Mouse (Mus musculus): ENCODE data around the gene Mknk1.
A peak's percentile ranks its signal among the peaks of the same experiment; 100 is the strongest.

Gene Mknk1

GRCm38 (mm10) chr4:115882195-115882594 lies 43.2 kb downstream of the Mknk1 start:
- TF ChIP-seq POU5F1 (IDR thresholded peaks at IDR 0.05; ENCODE audit: borderline replicate concordance, low read length) (no peak), CTCF (conservative IDR thresholded peaks at IDR 0.05; ENCODE audit: low read length) (no peak), NANOG (IDR thresholded peaks at IDR 0.05; ENCODE audit: borderline replicate concordance, low read length) (no peak)
- Histone ChIP-seq H3K4me3 (replicated peaks; ENCODE audit: low read length) (no peak overlapping the region), H3K27me3 (ENCODE audit: insufficient read depth, low read length) (peaks cover 97% of the 10 kb centered on the region), H3K36me3 (ENCODE audit: insufficient read depth, low read length) (0 out of 2 replicates have a peak, but pooled peaks cover under 1% of the 10 kb centered on the region), H3K9me3 (ENCODE audit: low read length) (no peaks in the 10 kb centered on the region), H3K4me1 (replicated peaks; ENCODE audit: low read depth, low read length) (peaks cover 18% of the 10 kb centered on the region)

DNA sequence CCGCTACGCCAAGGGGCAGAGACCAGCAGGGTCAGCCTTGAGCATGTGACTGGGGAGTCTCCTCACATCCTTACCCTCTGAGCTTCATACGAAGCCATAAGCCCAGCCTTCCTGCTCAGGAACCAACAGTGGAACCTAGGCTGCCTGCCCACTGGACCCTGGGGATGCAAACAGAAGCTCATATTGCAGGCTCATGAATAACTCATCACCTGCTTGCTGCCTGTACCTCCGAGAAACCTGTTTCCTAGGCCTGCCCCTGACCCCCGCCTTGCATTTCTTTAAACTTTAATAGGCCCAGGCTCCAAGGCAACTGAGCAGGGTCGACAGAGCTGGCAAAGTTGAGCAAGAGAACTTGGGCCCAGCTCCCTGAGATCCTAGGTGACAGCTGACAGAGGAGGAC lies 45.0 kb downstream of the Mknk1 start, which contains the start of gene Kncn:
Kncn (plus strand) TSS at position 379 of the 400 bp plus-strand sequence.
- H3K9me3 ChIP-seq (ENCODE audit: low read length) = 0 out of 2 replicates have a peak, but pooled peaks cover 4% of the 10 kb centered on the region
- H3K4me3 ChIP-seq (replicated peaks; ENCODE audit: low read length) = no peak within 1 kb of the TSS
- no peaks in the 10 kb centered on the region for H3K36me3 ChIP-seq (ENCODE audit: insufficient read depth, low read length)
- TF ChIP-seq POU5F1 (IDR thresholded peaks at IDR 0.05; ENCODE audit: borderline replicate concordance, low read length) (no peak), CTCF (conservative IDR thresholded peaks at IDR 0.05; ENCODE audit: low read length) (no peak), NANOG (IDR thresholded peaks at IDR 0.05; ENCODE audit: borderline replicate concordance, low read length) (no peak)
- peaks cover 96% of the 10 kb centered on the region for H3K27me3 ChIP-seq (ENCODE audit: insufficient read depth, low read length)
- no peaks in the 10 kb centered on the region for H3K4me1 ChIP-seq (replicated peaks; ENCODE audit: low read depth, low read length)

DNA sequence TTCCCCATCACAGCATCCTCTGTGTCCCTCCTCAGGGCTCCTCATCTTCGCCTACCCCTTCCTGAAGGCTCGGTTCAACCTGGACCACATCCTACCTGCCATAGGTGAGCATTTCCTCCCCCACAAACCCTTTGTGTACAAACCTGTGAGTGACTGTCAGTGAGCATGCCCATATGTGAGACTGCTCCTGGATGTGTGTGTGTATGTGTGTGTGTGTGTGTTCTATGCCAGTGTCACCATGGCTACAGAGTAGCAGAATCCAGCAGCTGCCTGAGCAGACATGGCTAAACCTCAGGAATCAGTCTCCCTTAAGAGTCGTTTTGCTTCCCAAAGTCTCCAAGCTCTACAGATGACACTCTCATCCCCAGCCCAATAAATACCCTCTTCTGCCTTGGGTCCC lies 46.8 kb downstream of the Mknk1 start:
- H3K36me3 ChIP-seq (ENCODE audit: insufficient read depth, low read length) = no peaks in the 10 kb centered on the region
- H3K9me3 ChIP-seq (ENCODE audit: low read length) = 0 out of 2 replicates have a peak, but pooled peaks cover 4% of the 10 kb centered on the region
- peaks cover 12% of the 10 kb centered on the region for H3K4me1 ChIP-seq (replicated peaks; ENCODE audit: low read depth, low read length)
- TF ChIP-seq CTCF (conservative IDR thresholded peaks at IDR 0.05; ENCODE audit: low read length) (no peak), NANOG (IDR thresholded peaks at IDR 0.05; ENCODE audit: borderline replicate concordance, low read length) (no peak), POU5F1 (IDR thresholded peaks at IDR 0.05; ENCODE audit: borderline replicate concordance, low read length) (no peak)
- no peak overlapping the region for H3K4me3 ChIP-seq (replicated peaks; ENCODE audit: low read length)
- peaks cover 96% of the 10 kb centered on the region for H3K27me3 ChIP-seq (ENCODE audit: insufficient read depth, low read length)

DNA sequence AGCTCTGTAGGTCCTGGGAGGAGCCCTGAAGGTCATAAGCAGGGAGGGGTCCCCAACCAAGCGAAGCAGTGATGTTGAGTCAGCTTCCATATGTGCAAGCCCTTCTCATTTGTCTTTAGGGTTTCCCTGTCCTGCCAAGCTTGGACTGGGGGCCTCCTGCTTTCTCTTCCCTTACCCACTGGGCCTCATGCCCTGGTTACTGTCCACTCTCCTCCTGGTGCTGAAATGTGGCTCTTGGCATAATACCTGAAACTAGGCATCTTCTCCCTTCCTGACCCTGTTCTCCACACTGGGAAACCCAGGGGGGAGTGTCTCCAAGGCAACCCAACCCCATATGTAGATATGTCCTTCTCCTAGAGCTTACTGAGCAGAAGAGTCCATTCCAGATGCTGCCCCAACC lies 47.9 kb downstream of the Mknk1 start:
- peaks cover 96% of the 10 kb centered on the region for H3K27me3 ChIP-seq (ENCODE audit: insufficient read depth, low read length)
- H3K4me3 ChIP-seq (replicated peaks; ENCODE audit: low read length) = no peak overlapping the region
- H3K36me3 ChIP-seq (ENCODE audit: insufficient read depth, low read length) = no peaks in the 10 kb centered on the region
- 0 out of 2 replicates have a peak, but pooled peaks cover 4% of the 10 kb centered on the region for H3K9me3 ChIP-seq (ENCODE audit: low read length)
- no peak for TF ChIP-seq POU5F1 (IDR thresholded peaks at IDR 0.05; ENCODE audit: borderline replicate concordance, low read length)
- no peak for TF ChIP-seq NANOG (IDR thresholded peaks at IDR 0.05; ENCODE audit: borderline replicate concordance, low read length)
- TF ChIP-seq CTCF (conservative IDR thresholded peaks at IDR 0.05; ENCODE audit: low read length) = no peak
- H3K4me1 ChIP-seq (replicated peaks; ENCODE audit: low read depth, low read length) = peaks cover 18% of the 10 kb centered on the region

DNA sequence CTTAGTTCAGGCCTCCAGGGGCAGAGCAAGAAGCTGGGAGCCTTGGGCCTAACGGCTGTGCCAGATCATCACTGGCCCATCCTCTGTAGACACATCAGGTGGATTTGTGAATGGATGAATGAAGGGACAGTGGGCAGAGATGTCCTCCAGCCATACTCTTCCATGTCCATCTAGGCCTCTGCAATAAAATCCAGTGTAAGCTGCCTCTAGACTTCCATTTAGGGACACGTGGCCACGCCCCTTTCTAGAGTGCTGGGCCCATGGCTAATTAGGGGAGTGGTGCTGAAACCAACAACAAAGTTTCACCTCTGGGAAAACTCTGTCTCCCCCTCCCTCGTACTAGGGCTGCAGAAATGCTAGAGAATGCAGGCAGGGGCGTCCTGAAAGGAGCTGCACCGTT lies 51.1 kb downstream of the Mknk1 start:
- Histone ChIP-seq H3K4me3 (replicated peaks; ENCODE audit: low read length) (peak overlapping the region; percentile 69), H3K9me3 (ENCODE audit: low read length) (0 out of 2 replicates have a peak, but pooled peaks cover 4% of the 10 kb centered on the region), H3K4me1 (replicated peaks; ENCODE audit: low read depth, low read length) (peaks cover 29% of the 10 kb centered on the region), H3K36me3 (ENCODE audit: insufficient read depth, low read length) (no peaks in the 10 kb centered on the region), H3K27me3 (ENCODE audit: insufficient read depth, low read length) (peaks cover 81% of the 10 kb centered on the region)
- TF ChIP-seq POU5F1 (IDR thresholded peaks at IDR 0.05; ENCODE audit: borderline replicate concordance, low read length) = no peak

DNA sequence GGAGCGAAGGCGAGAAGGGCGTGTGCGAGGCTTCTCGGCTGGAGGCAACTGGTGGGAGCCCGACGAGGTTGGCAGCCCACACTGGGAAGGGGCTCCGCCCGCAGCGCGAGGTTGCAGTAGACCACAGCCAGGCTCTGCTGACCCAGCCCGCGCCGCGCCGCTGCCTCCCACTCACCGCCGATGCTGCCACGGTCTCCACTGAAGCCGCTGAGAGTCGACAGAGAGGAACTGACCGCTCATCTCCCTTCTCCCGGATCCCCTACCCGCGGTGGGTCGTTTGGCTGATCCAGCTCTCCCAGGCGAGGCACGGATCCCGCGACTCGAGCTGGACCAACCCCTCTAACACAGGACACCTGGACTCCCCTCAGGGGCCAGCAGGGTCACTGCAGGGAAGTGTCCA lies 51.6 kb downstream of the Mknk1 start, which contains the start of gene 6430628N08Rik:
6430628N08Rik (plus strand) TSS at position 113 of the 400 bp plus-strand sequence.
- TF ChIP-seq CTCF (conservative IDR thresholded peaks at IDR 0.05; ENCODE audit: low read length) (no peak), NANOG (IDR thresholded peaks at IDR 0.05; ENCODE audit: borderline replicate concordance, low read length) (no peak), POU5F1 (IDR thresholded peaks at IDR 0.05; ENCODE audit: borderline replicate concordance, low read length) (no peak)
- H3K27me3 ChIP-seq (ENCODE audit: insufficient read depth, low read length) = peaks cover 80% of the 10 kb centered on the region
- H3K4me3 ChIP-seq (replicated peaks; ENCODE audit: low read length) = peak within 1 kb of the TSS; percentile 69
- H3K36me3 ChIP-seq (ENCODE audit: insufficient read depth, low read length) = no peaks in the 10 kb centered on the region
- peaks cover 34% of the 10 kb centered on the region for H3K4me1 ChIP-seq (replicated peaks; ENCODE audit: low read depth, low read length)
- 0 out of 2 replicates have a peak, but pooled peaks cover 4% of the 10 kb centered on the region for H3K9me3 ChIP-seq (ENCODE audit: low read length)

GRCm38 (mm10) chr4:115894281-115894680 lies 55.3 kb downstream of the Mknk1 start:
- no peaks in the 10 kb centered on the region for H3K9me3 ChIP-seq (ENCODE audit: low read length)
- no peaks in the 10 kb centered on the region for H3K36me3 ChIP-seq (ENCODE audit: insufficient read depth, low read length)
- TF ChIP-seq NANOG (IDR thresholded peaks at IDR 0.05; ENCODE audit: borderline replicate concordance, low read length) = no peak
- TF ChIP-seq POU5F1 (IDR thresholded peaks at IDR 0.05; ENCODE audit: borderline replicate concordance, low read length) = no peak
- TF ChIP-seq CTCF (conservative IDR thresholded peaks at IDR 0.05; ENCODE audit: low read length) = no peak
- H3K4me1 ChIP-seq (replicated peaks; ENCODE audit: low read depth, low read length) = peaks cover 60% of the 10 kb centered on the region
- H3K27me3 ChIP-seq (ENCODE audit: insufficient read depth, low read length) = peaks cover 81% of the 10 kb centered on the region
- H3K4me3 ChIP-seq (replicated peaks; ENCODE audit: low read length) = no peak overlapping the region

GRCm38 (mm10) chr4:115897901-115898631 lies 59.1 kb downstream of the Mknk1 start:
- Histone ChIP-seq H3K36me3 (ENCODE audit: insufficient read depth, low read length) (no peaks in the 10 kb centered on the region), H3K27me3 (ENCODE audit: insufficient read depth, low read length) (peaks cover 79% of the 10 kb centered on the region), H3K4me1 (replicated peaks; ENCODE audit: low read depth, low read length) (peaks cover 42% of the 10 kb centered on the region), H3K4me3 (replicated peaks; ENCODE audit: low read length) (peak overlapping the region; percentile 82), H3K9me3 (ENCODE audit: low read length) (no peaks in the 10 kb centered on the region)
- no peak for TF ChIP-seq CTCF (conservative IDR thresholded peaks at IDR 0.05; ENCODE audit: low read length)
- TF ChIP-seq NANOG (IDR thresholded peaks at IDR 0.05; ENCODE audit: borderline replicate concordance, low read length) = no peak
- TF ChIP-seq POU5F1 (IDR thresholded peaks at IDR 0.05; ENCODE audit: borderline replicate concordance, low read length) = no peak
